Mouse (Mus musculus): Measurements from ENCODE around the gene Hoxb1. TPM values are rescaled to one million over a fixed set of nuclear protein-coding genes. Genes with fewer than 3 reads are reported as not detected.

The Hoxb1 gene
- polyA plus RNA-seq, 1 experiment from 2014 or later: 0.32 TPM

DNA sequence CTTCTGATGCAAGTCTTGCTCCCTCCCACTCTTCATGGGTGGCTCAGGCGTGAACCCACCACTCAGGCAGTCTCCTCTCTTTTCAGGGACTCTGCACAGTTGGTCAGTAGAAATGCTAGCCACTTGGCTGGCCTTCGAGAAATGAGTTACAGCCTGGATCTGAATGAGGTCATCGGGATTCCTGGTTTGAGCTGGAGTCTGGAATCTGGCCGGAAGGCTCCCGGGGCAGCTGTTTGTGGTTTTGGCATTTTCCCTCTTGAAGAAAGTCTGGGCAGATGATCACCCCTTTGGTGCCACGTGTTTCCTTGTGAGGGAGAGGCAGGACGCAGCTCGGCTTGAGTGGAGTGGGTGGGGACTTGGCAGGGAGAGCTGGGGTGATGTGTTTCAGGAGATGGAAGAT is 48.0 kb downstream of the Hoxb1 start:
- no peaks in the 10 kb centered on the region for H3K36me3 ChIP-seq (ENCODE audit: control insufficient read depth, insufficient read depth, low read length)
- peak overlapping the region; percentile 2; the same call in 1 of the 2 replicates for H3K4me2 ChIP-seq (replicated peaks; ENCODE audit: low read depth, low read length)
- H3K27ac ChIP-seq (ENCODE audit: low read length): 0 out of 2 replicates have a peak overlapping the region, but pooled peaks have one; percentile 3
- no peak overlapping the region for H3K9ac ChIP-seq (replicated peaks; ENCODE audit: low read depth, low read length)
- no peak overlapping the region for H3K4me3 ChIP-seq (ENCODE audit: low read depth, low read length)
- H3K27me3 ChIP-seq (ENCODE audit: control insufficient read depth, insufficient read depth, low read length): no peaks in the 10 kb centered on the region
- peak; percentile 49; the same call in 1 of the 2 replicates for ATAC-seq (ENCODE audit: insufficient number of reproducible peaks, insufficient read depth, low FRiP score, low read depth)
- no peaks in the 10 kb centered on the region; the same call in 1 of the 2 replicates for H3K9me3 ChIP-seq (ENCODE audit: control insufficient read depth, low read depth, low read length)
- 21% methylated on average over 8 of the region's 8 CpGs for WGBS
- peaks cover 20% of the 10 kb centered on the region; the same call in 1 of the 2 replicates for H3K4me1 ChIP-seq (ENCODE audit: control insufficient read depth, insufficient read depth, low read length)

DNA sequence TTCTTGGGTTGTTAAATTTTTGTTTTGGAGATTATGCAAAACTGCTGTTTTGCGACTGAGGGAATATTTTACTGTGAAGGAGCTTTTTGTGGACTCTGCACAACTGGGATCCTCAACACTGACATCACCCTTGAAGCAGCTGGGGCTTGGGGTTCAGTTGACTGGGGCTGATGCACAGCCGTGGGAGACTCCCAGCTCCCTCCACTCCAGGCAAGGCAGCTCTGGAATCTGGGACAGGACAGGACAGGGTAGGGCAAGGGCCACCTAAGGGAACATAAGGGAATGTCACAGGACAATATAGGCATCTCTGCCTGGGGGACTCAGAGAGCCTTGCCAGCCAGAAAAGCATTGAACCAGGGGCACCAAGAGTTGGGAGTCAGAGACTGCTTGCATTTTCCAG is 48.5 kb downstream of the Hoxb1 start:
- peak overlapping the region; percentile 21; the same call in 1 of the 2 replicates for H3K27ac ChIP-seq (ENCODE audit: low read length)
- no peak for ATAC-seq (ENCODE audit: insufficient number of reproducible peaks, insufficient read depth, low FRiP score, low read depth)
- H3K4me3 ChIP-seq (ENCODE audit: low read depth, low read length): no peak overlapping the region
- no peaks in the 10 kb centered on the region; the same call in 1 of the 2 replicates for H3K9me3 ChIP-seq (ENCODE audit: control insufficient read depth, low read depth, low read length)
- no peak overlapping the region for H3K9ac ChIP-seq (replicated peaks; ENCODE audit: low read depth, low read length)
- no peak overlapping the region for H3K4me2 ChIP-seq (replicated peaks; ENCODE audit: low read depth, low read length)
- no peaks in the 10 kb centered on the region for H3K27me3 ChIP-seq (ENCODE audit: control insufficient read depth, insufficient read depth, low read length)
- no peaks in the 10 kb centered on the region for H3K36me3 ChIP-seq (ENCODE audit: control insufficient read depth, insufficient read depth, low read length)
- H3K4me1 ChIP-seq (ENCODE audit: control insufficient read depth, insufficient read depth, low read length): peaks cover 17% of the 10 kb centered on the region; the same call in 1 of the 2 replicates
- 31% methylated on average over 2 of the region's 2 CpGs for WGBS

MicroRNAs within 50 kb of the gene (microRNA counts, 519-probe panel; counts per million panel counts)
- microRNA mmu-miR-10a: 4,556 counts per million, percentile 90 among the panel's probes with 10 or more counts

Small RNA genes within 50 kb of the gene (microRNA-seq; reads per million reads assigned to microRNA genes)
- gene Mir10a: 57,892 reads per million, percentile 99 among the genes with 10 or more reads in this experiment

Other genes starting within 250 kb of the Hoxb1 start
- gene Ttll6, start 232.0 kb upstream of the Hoxb1 start, polyA plus RNA-seq (2014; fragmentation: Nextera tagmentation; extraction: Ambion mirVana): 0.12 TPM in 1 of 2 replicates, not detected in the other
- not detected in 2 replicates for gene Hoxb13, start 171.4 kb upstream of the Hoxb1 start, polyA plus RNA-seq (2014; fragmentation: Nextera tagmentation; extraction: Ambion mirVana)
- 0.25 TPM in 2 replicates for gene Hoxb9, start 94.3 kb upstream of the Hoxb1 start, polyA plus RNA-seq (2014; fragmentation: Nextera tagmentation; extraction: Ambion mirVana)
- 2.3 and 2.7 TPM in 2 replicates for gene Hoxb8, start 83.8 kb upstream of the Hoxb1 start, polyA plus RNA-seq (2014; fragmentation: Nextera tagmentation; extraction: Ambion mirVana)
- gene Hoxb7, start 79.1 kb upstream of the Hoxb1 start, polyA plus RNA-seq (2014; fragmentation: Nextera tagmentation; extraction: Ambion mirVana): 8.4 and 14.0 TPM in 2 replicates
- gene Hoxb6, start 73.3 kb upstream of the Hoxb1 start, polyA plus RNA-seq (2014; fragmentation: Nextera tagmentation; extraction: Ambion mirVana): 12.4 TPM in 2 replicates
- gene Hoxb5, start 62.4 kb upstream of the Hoxb1 start, polyA plus RNA-seq (2014; fragmentation: Nextera tagmentation; extraction: Ambion mirVana): 21.2 and 23.3 TPM in 2 replicates
- 3.5 and 3.7 TPM in 2 replicates for gene Hoxb4, start 47.5 kb upstream of the Hoxb1 start, polyA plus RNA-seq (2014; fragmentation: Nextera tagmentation; extraction: Ambion mirVana)
- gene Hoxb3, start 42.4 kb upstream of the Hoxb1 start, polyA plus RNA-seq (2014; fragmentation: Nextera tagmentation; extraction: Ambion mirVana): 3.6 and 4.7 TPM in 2 replicates
- 23.1 and 25.9 TPM in 2 replicates for gene Hoxb2, start 15.2 kb upstream of the Hoxb1 start, polyA plus RNA-seq (2014; fragmentation: Nextera tagmentation; extraction: Ambion mirVana)
- 0.45 and 0.82 TPM in 2 replicates for gene Skap1, start 98.8 kb downstream of the Hoxb1 start, polyA plus RNA-seq (2014; fragmentation: Nextera tagmentation; extraction: Ambion mirVana)

All from stomach, embryonic 14.5 days (tissue).